Mouse (Mus musculus): ENCODE results near the gene Fam160a2.

DNA sequence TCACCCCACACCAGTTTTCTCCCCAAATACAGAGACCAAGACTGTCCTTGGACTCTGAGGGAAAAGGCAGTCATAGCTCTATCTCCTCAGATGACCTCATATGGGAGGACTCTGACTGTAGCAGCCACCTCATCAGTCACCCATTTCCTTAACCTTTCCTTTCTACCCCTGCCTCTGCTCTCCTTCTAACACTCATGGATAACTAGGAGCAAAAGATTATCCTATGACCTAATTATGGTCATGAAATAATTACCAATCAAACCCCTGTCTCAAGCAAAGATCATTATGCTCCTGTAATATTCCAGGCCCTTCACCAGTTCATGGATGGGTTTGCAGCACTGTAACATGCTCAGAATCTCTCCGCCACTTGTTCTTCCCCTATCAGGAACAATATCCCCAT, 31.9 kb downstream of the Fam160a2 start, which contains the start of gene Olfr692:
- TF ChIP-seq CTCF (conservative IDR thresholded peaks at IDR 0.05; ENCODE audit: low read length) (no peak), POU5F1 (IDR thresholded peaks at IDR 0.05; ENCODE audit: borderline replicate concordance, low read length) (no peak), NANOG (IDR thresholded peaks at IDR 0.05; ENCODE audit: borderline replicate concordance, low read length) (no peak)
